In the genomic region with DNA sequence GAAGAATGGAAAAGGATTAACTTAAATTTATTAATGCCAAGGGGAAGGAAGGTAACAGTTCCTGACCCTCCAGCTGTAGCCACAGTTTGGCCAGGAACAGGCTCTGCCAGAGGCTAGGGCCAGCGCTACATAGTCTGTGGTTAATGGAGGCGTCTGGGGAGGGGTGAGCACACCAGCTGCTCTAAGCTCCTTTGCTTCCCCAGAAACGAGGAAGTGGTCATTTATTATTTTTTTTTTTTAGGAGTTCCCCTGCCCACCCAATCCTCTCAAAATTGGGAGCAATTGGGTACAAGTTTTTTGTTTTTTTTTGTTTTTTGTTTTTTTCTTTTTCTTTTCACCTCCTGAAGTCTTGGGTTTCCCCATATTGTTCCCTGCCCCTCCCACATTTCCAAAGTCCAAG, we compare ENCODE assay signal across 8 mouse cellular contexts. TPM values are rescaled to one million over a fixed set of nuclear protein-coding genes. Genes with fewer than 3 reads are reported as not detected.
A peak's percentile ranks its signal among the peaks of the same experiment; 100 is the strongest.
DNase-seq lines count a peak whose midpoint lies in the region; ATAC-seq and TF ChIP-seq lines count a peak whose summit lies in the region.

No protein-coding gene starts in this region.

- H3K4me3 ChIP-seq in liver, embryonic 11.5 days (ENCODE audit: low read depth, low read length) = peak overlapping the region; percentile 99
- peak overlapping the region; percentile 99; the same call in 1 of the 2 replicates for H3K4me3 ChIP-seq in stomach, postnatal 0 days (ENCODE audit: low read depth, low read length)

- peaks cover 18% of the 10 kb centered on the region for H3K4me1 ChIP-seq in liver, embryonic 11.5 days (replicated peaks; ENCODE audit: control insufficient read depth, insufficient read depth, low read length)
- H3K4me1 ChIP-seq in stomach, postnatal 0 days (replicated peaks; ENCODE audit: control insufficient read depth, insufficient read depth) = 0 out of 2 replicates have a peak, but pooled peaks cover 2% of the 10 kb centered on the region

- no peak for TF ChIP-seq CTCF in stomach, postnatal 0 days (IDR thresholded peaks at IDR 0.05; ENCODE audit: low read depth)

- peaks cover 26% of the 10 kb centered on the region for H3K36me3 ChIP-seq in liver, embryonic 11.5 days (ENCODE audit: control insufficient read depth, insufficient read depth, low read length)
- peaks cover 10% of the 10 kb centered on the region; the same call in 1 of the 2 replicates for H3K36me3 ChIP-seq in stomach, postnatal 0 days (ENCODE audit: control insufficient read depth, insufficient read depth, low read length)

- no peak for ATAC-seq in liver, embryonic 11.5 days (replicated peaks; ENCODE audit: low FRiP score)
- ATAC-seq in stomach, postnatal 0 days (ENCODE audit: low FRiP score, low TSS enrichment) = no peak
- no peak for ATAC-seq in erythroid progenitor cell, adult 5-6 weeks (replicated peaks; ENCODE audit: low FRiP score, poor library complexity, severe bottlenecking)

- H3K9me3 ChIP-seq in liver, embryonic 11.5 days (ENCODE audit: control insufficient read depth, low read length) = no peaks in the 10 kb centered on the region
- no peaks in the 10 kb centered on the region for H3K9me3 ChIP-seq in stomach, postnatal 0 days (ENCODE audit: control insufficient read depth, low read length)

- peak overlapping the region; percentile 65 for H3K4me2 ChIP-seq in liver, embryonic 11.5 days
- peak overlapping the region; percentile 90 for H3K4me2 ChIP-seq in stomach, postnatal 0 days (replicated peaks; ENCODE audit: low read depth)

- DNase-seq in adrenal gland, postnatal 14 days = peak; percentile 23
- no peak for DNase-seq in adrenal gland, adult 8-10 months
- DNase-seq in thymus, postnatal 0 days (ENCODE audit: low spot score) = peak; percentile 3
- no peak for DNase-seq in thymus, postnatal 4 days
- DNase-seq in liver, embryonic 11.5 days (ENCODE audit: low spot score) = no peak
- DNase-seq in stomach, postnatal 0 days (ENCODE audit: low spot score) = no peak
- DNase-seq in cerebellum, postnatal 25 days = no peak

- H3K27ac ChIP-seq in liver, embryonic 11.5 days (ENCODE audit: low read depth, low read length) = peak overlapping the region; percentile 98; the same call in 1 of the 2 replicates
- no peak overlapping the region for H3K27ac ChIP-seq in stomach, postnatal 0 days (replicated peaks)

- no peak for TF ChIP-seq EP300 in stomach, postnatal 0 days (optimal IDR thresholded peaks at IDR 0.05)

- WGBS in liver, embryonic 11.5 days = 25% methylated on average over 3 of the region's 3 CpGs
- WGBS in stomach, postnatal 0 days = 9% methylated on average over 3 of the region's 3 CpGs

- H3K9ac ChIP-seq in liver, embryonic 11.5 days (ENCODE audit: low read depth, low read length) = peak overlapping the region; percentile 32; the same call in 1 of the 2 replicates
- H3K9ac ChIP-seq in stomach, postnatal 0 days (ENCODE audit: low read length) = no peak overlapping the region

- no peaks in the 10 kb centered on the region for H3K27me3 ChIP-seq in liver, embryonic 11.5 days (replicated peaks; ENCODE audit: control insufficient read depth, insufficient read depth, low read length)
- H3K27me3 ChIP-seq in stomach, postnatal 0 days (ENCODE audit: control insufficient read depth, insufficient read depth, low read length) = no peaks in the 10 kb centered on the region

RNA-seq across cellular contexts. Expression of a gene that starts 0.9 kb away (rescaled TPM):
- total RNA-seq in adrenal gland, postnatal 14 days (2021) = 56.4 and 62.2 TPM in 2 replicates
- 10 to 100 TPM; 56.0 to 73.9 (median 61.4) TPM for total RNA-seq in adrenal gland, adult 8-10 months (2022)
- 58.9 and 64.1 TPM in 2 replicates for polyA plus RNA-seq in thymus, postnatal 0 days (2015; fragmentation: Nextera tagmentation; extraction: Ambion mirVana)
- 52.1 and 58.6 TPM in 2 replicates for polyA plus RNA-seq in liver, embryonic 11.5 days (2014; fragmentation: Nextera tagmentation; extraction: Ambion mirVana)
- polyA plus RNA-seq in stomach, postnatal 0 days (2015; fragmentation: Nextera tagmentation; extraction: Ambion mirVana) = 15.2 and 20.0 TPM in 2 replicates
- total RNA-seq in erythroid progenitor cell, adult 5-6 weeks (2015; ENCODE audit: low replicate concordance) = 84.0 and 91.8 TPM in 2 replicates
- 174 and 231 TPM in 2 replicates for total RNA-seq in erythroid progenitor cell, adult 5-6 weeks (2017; ENCODE audit: low replicate concordance)

RNA-seq across cellular contexts. Expression of a gene that starts 59.4 kb away (rescaled TPM):
- 88.4 and 93.0 TPM in 2 replicates for total RNA-seq in adrenal gland, postnatal 14 days (2021)
- 100 to 1,000 TPM in 2 of 4 experiments, 10 to 100 TPM in 2; 82.2 to 142 (median 108) TPM for total RNA-seq in adrenal gland, adult 8-10 months (2022)
- polyA plus RNA-seq in thymus, postnatal 0 days (2015; fragmentation: Nextera tagmentation; extraction: Ambion mirVana) = 31.9 and 40.1 TPM in 2 replicates
- 34.5 and 38.0 TPM in 2 replicates for polyA plus RNA-seq in liver, embryonic 11.5 days (2014; fragmentation: Nextera tagmentation; extraction: Ambion mirVana)
- 12.6 and 14.2 TPM in 2 replicates for polyA plus RNA-seq in stomach, postnatal 0 days (2015; fragmentation: Nextera tagmentation; extraction: Ambion mirVana)
- 53.0 and 95.2 TPM in 2 replicates for total RNA-seq in erythroid progenitor cell, adult 5-6 weeks (2015; ENCODE audit: low replicate concordance)
- 69.4 and 84.6 TPM in 2 replicates for total RNA-seq in erythroid progenitor cell, adult 5-6 weeks (2017; ENCODE audit: low replicate concordance)

Comparison
In these comparisons a context has a peak if more than half of its experiments do, and no peak if none do; other contexts are left out.
1. DNase-seq: peak in adrenal gland, postnatal 14 days (single experiment) and thymus, postnatal 0 days (single experiment); none in adrenal gland, adult 8-10 months (single experiment), thymus, postnatal 4 days (single experiment), liver, embryonic 11.5 days (single experiment), stomach, postnatal 0 days (single experiment) and cerebellum, postnatal 25 days (0 of 2).